Mouse (Mus musculus) stomach, embryonic 14.5 days (tissue): ENCODE results near the gene Gse1. TPM values are rescaled to one million over a fixed set of nuclear protein-coding genes. Genes with fewer than 3 reads are reported as not detected.

Experiments used
- ATAC-seq: fragments of 200-750 bp; cut with Nextera tagmentation; 2 replicates; pipeline ENCODE4 v1.8.0; 2017; ENCODE audit warnings: low read depth, moderate TSS enrichment; ENCODE audit not compliant: insufficient number of reproducible peaks, insufficient read depth, low FRiP score
- H3K27ac ChIP-seq: fragments of 300-500 bp; sonication (generic); 2 replicates; pipeline ENCODE4 v1.5.1; 2014; ENCODE audit warnings: mild to moderate bottlenecking, low read length, moderate library complexity, mixed read lengths
- H3K27me3 ChIP-seq: fragments of 300-500 bp; sonication (generic); 2 replicates; pipeline ENCODE4 v1.6.1; 2014; ENCODE audit warnings: low read length, control low read depth, mixed read lengths; ENCODE audit not compliant: control insufficient read depth, insufficient read depth
- H3K36me3 ChIP-seq: fragments of 300-500 bp; sonication (generic); 2 replicates; pipeline ENCODE4 v1.6.1; 2014; ENCODE audit warnings: mild to moderate bottlenecking, control low read depth, low read length, moderate library complexity, mixed read lengths; ENCODE audit not compliant: control insufficient read depth, insufficient read depth
- H3K4me1 ChIP-seq: fragments of 300-500 bp; sonication (generic); 2 replicates; pipeline ENCODE4 v1.6.1; 2014; ENCODE audit warnings: low read length, control low read depth, mixed read lengths; ENCODE audit not compliant: control insufficient read depth, insufficient read depth
- H3K4me2 ChIP-seq: fragments of 300-500 bp; sonication (generic); replicated peaks from 2 replicates; pipeline ENCODE4 v1.6.1; 2014; ENCODE audit warnings: low read depth, low read length, control low read depth
- H3K4me3 ChIP-seq: fragments of 300-500 bp; sonication (generic); 2 replicates; pipeline ENCODE4 v1.5.1; 2014; ENCODE audit warnings: low read depth, low read length, control low read depth
- H3K9ac ChIP-seq: fragments of 300-500 bp; sonication (generic); replicated peaks from 2 replicates; pipeline ENCODE4 v1.6.1; 2014; ENCODE audit warnings: low read depth, mild to moderate bottlenecking, control low read depth, low read length, moderate library complexity, mixed read lengths
- H3K9me3 ChIP-seq: fragments of 300-500 bp; sonication (generic); 2 replicates; pipeline ENCODE4 v1.6.1; 2016; ENCODE audit warnings: low read depth, low read length, control low read depth; ENCODE audit not compliant: control insufficient read depth
- WGBS: fragments of 180-500 bp; shearing (Covaris S2); extraction: QIAGEN DNeasy Blood & Tissue Kit; methylation state at CpG from one replicate; pipeline ENCODE4 v1.1.7; 2014; 5-methylcytosine and 5-hydroxymethylcytosine counted together
- polyA plus RNA-seq: library from polyadenylated mRNA; unstranded; fragments of >200 nt; fragmentation: Nextera tagmentation; extraction: Ambion mirVana; gene quantifications from 2 replicates; pipeline ENCODE4 v1.2.1, GENCODE M21; 2014

The Gse1 gene
- polyA plus RNA-seq, 1 experiment from 2014 or later = 11.1 TPM

- peaks cover 3% of the 10 kb centered on the region; the same call in 1 of the 2 replicates for H3K9me3 ChIP-seq
- H3K9ac ChIP-seq = no peak overlapping the region
- 51% methylated on average over 8 of the region's 8 CpGs for WGBS
- no peak overlapping the region for H3K4me3 ChIP-seq
- H3K4me1 ChIP-seq = peaks cover 47% of the 10 kb centered on the region
- no peak for ATAC-seq
- no peak overlapping the region; the same call in 1 of the 2 replicates for H3K27ac ChIP-seq
- peak overlapping the region; percentile 10; the same call in 1 of the 2 replicates for H3K4me2 ChIP-seq
- H3K27me3 ChIP-seq = no peaks in the 10 kb centered on the region
- H3K36me3 ChIP-seq = no peaks in the 10 kb centered on the region
These were observed 6.6 kb downstream of the Gse1 start for GRCm38 (mm10) chr8:120234866-120235265.

GRCm38 (mm10) chr8:120243222-120243621 is 15.0 kb downstream of the Gse1 start:
- Histone ChIP-seq H3K4me3 (no peak overlapping the region), H3K36me3 (no peaks in the 10 kb centered on the region; the same call in 1 of the 2 replicates), H3K27ac (no peak overlapping the region), H3K4me1 (0 out of 2 replicates have a peak, but pooled peaks cover 3% of the 10 kb centered on the region), H3K9me3 (no peaks in the 10 kb centered on the region; the same call in 1 of the 2 replicates), H3K4me2 (no peak overlapping the region), H3K27me3 (no peaks in the 10 kb centered on the region), H3K9ac (no peak overlapping the region)
- ATAC-seq = no peak
- 79% methylated on average over 4 of the region's 4 CpGs for WGBS

DNA sequence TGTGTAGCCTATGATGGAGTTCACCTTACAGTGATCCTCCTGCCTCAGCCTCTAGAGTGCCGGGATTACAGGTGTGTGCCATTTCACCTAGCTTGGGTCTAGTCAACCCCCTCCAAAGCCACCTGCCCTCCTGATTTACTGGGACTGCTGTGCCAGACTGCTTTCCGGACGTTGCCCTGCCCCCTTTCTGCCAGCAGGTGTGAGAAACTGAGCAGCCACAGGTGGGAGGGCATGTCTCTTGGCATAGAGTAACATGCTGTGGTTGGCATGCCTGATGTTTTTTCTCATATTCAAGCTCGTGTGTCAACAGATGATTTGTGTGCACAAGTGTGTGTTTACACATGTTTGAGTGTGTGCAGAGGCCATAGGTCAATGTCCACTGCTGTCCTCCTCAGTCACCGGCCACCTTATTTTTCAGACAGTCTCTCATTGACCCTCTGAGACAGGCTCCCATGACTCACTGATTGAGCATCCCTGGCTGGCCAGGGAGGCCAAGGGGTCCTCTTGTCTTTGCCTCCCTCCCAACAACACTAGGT is 15.7 kb downstream of the Gse1 start:
- no peak overlapping the region for H3K27ac ChIP-seq
- H3K4me2 ChIP-seq = no peak overlapping the region
- ATAC-seq = no peak
- H3K27me3 ChIP-seq = no peaks in the 10 kb centered on the region
- H3K9me3 ChIP-seq = no peaks in the 10 kb centered on the region
- 80% methylated on average over 5 of the region's 5 CpGs for WGBS
- H3K4me1 ChIP-seq = 0 out of 2 replicates have a peak, but pooled peaks cover 3% of the 10 kb centered on the region
- no peaks in the 10 kb centered on the region; the same call in 1 of the 2 replicates for H3K36me3 ChIP-seq
- no peak overlapping the region for H3K4me3 ChIP-seq
- no peak overlapping the region for H3K9ac ChIP-seq

DNA sequence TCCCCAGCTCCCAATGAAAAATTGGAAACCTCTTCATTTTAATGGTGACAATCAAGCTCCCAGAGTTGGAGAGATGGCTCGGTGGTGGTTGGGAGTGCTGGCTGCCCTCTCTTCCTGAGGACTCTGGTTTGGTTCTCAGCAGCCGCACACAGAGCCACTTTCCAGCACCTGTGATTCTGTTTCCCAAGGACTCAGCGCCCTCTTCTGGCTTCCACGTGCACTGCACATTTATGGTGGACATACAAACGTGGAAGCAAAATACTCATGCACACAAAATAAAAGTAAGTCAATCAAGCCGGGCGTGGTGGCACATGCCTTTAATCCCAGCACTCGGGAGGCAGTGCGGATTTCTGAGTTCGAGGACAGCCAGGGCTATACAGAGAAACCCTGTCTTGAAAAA is 16.3 kb downstream of the Gse1 start:
- H3K27me3 ChIP-seq = no peaks in the 10 kb centered on the region
- H3K4me2 ChIP-seq = no peak overlapping the region
- H3K27ac ChIP-seq = no peak overlapping the region
- no peaks in the 10 kb centered on the region for H3K9me3 ChIP-seq
- H3K4me3 ChIP-seq = no peak overlapping the region
- no peak for ATAC-seq
- peaks cover 5% of the 10 kb centered on the region; the same call in 1 of the 2 replicates for H3K4me1 ChIP-seq
- WGBS = 88% methylated on average over 10 of the region's 10 CpGs
- no peaks in the 10 kb centered on the region; the same call in 1 of the 2 replicates for H3K36me3 ChIP-seq
- H3K9ac ChIP-seq = no peak overlapping the region

DNA sequence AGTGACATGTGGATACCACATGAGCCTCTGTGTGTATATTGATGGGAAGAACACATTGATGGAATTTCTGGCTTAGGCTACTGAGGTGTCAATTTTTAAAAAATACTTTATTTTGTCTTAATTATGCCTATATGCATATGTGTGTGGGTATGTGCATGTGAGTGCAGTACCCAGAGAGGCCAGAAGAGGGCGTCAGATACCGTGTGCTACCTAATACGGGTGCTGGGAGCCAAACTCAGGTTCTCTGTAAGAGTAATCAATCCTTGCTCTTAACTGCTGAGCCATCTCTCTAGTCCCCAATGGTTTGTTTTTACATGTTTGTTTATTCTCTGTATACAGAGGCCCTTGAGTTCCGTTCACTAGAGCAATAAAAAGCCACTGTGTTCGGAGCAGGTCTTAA is 19.4 kb downstream of the Gse1 start:
- peaks cover 27% of the 10 kb centered on the region; the same call in 1 of the 2 replicates for H3K4me1 ChIP-seq
- no peak for ATAC-seq
- H3K9me3 ChIP-seq = no peaks in the 10 kb centered on the region
- no peaks in the 10 kb centered on the region for H3K27me3 ChIP-seq
- WGBS = 69% methylated on average over 5 of the region's 5 CpGs
- H3K9ac ChIP-seq = no peak overlapping the region
- no peak overlapping the region for H3K27ac ChIP-seq
- H3K36me3 ChIP-seq = no peaks in the 10 kb centered on the region
- H3K4me3 ChIP-seq = no peak overlapping the region
- no peak overlapping the region for H3K4me2 ChIP-seq

DNA sequence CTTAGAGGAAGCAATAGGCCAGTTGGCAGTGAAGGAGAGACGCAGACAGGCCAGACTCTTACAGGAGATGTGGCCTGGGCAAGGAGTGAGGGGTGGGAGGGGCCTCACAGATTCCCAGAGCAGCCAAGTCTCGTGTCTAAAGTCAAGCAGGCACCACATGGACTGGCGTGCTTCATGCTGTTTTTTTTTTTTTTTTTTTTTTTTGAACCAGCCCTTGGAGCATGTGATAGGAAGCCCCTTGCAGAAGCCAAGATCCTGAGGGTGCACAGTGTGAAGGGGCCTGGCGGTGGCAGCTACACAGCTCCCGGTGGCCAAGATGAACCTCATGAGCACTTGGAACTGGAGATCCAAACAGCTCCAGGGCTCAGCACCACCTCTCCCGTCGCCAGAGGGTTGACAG is 19.8 kb downstream of the Gse1 start:
- no peak overlapping the region for H3K27ac ChIP-seq

GRCm38 (mm10) chr8:120248451-120248850 is 20.2 kb downstream of the Gse1 start:
- no peak overlapping the region for H3K9ac ChIP-seq
- peaks cover 27% of the 10 kb centered on the region for H3K4me1 ChIP-seq
- H3K4me2 ChIP-seq = no peak overlapping the region
- no peak overlapping the region for H3K27ac ChIP-seq
- H3K9me3 ChIP-seq = no peaks in the 10 kb centered on the region
- H3K36me3 ChIP-seq = no peaks in the 10 kb centered on the region
- H3K4me3 ChIP-seq = no peak overlapping the region
- H3K27me3 ChIP-seq = no peaks in the 10 kb centered on the region
- ATAC-seq = no peak
- WGBS = 92% methylated on average over 4 of the region's 4 CpGs

More for the DNA sequence above, 19.8 kb downstream of the Gse1 start:
- WGBS = 79% methylated on average over 7 of the region's 7 CpGs
- H3K4me3 ChIP-seq = no peak overlapping the region
- ATAC-seq = no peak
- H3K4me1 ChIP-seq = peaks cover 27% of the 10 kb centered on the region; the same call in 1 of the 2 replicates
- no peak overlapping the region for H3K4me2 ChIP-seq
- H3K27me3 ChIP-seq = no peaks in the 10 kb centered on the region
- no peaks in the 10 kb centered on the region for H3K36me3 ChIP-seq
- H3K9me3 ChIP-seq = no peaks in the 10 kb centered on the region
- no peak overlapping the region for H3K9ac ChIP-seq

DNA sequence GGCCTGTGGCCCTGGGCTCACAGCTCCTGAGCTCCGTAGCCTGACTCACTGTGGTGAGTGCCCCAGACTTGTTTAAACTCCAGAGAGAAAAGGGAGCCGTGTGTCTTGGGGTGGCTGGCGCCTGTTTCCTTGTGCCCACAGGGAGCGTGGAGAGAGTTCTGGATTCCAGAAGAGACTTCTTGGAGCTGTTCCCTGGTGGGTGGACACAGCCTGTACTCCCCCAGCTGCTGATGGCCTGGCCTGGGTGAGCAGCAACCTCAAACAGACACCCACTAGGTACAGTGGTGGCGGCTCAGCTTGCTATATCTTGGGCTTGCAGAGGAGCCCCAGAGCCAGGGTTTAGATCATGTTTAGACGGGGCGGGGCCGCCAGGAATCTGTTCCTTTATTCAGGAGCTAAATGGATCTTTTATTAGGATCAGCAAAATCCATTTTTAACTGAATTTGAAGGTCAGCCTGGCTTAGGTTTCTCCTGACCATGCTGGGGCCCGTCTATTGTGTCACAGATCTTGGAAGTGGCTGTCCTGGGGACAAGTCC is 21.6 kb downstream of the Gse1 start:
- ATAC-seq = no peak
- Histone ChIP-seq H3K27ac (0 out of 2 replicates have a peak overlapping the region, but pooled peaks have one; percentile 3), H3K4me3 (no peak overlapping the region), H3K36me3 (no peaks in the 10 kb centered on the region), H3K9ac (no peak overlapping the region), H3K9me3 (no peaks in the 10 kb centered on the region), H3K4me1 (peaks cover 27% of the 10 kb centered on the region), H3K4me2 (no peak overlapping the region), H3K27me3 (no peaks in the 10 kb centered on the region)
- WGBS = 55% methylated on average over 9 of the region's 9 CpGs
